Mouse (Mus musculus) liver, embryonic 16.5 days (tissue): ENCODE measurements at regions not wholly inside any gene's neighbourhood (a gene's known extent, or its start where the extent isn't known, plus 50 kb on each side); places are given as distances from the start of the nearest gene placed in this dataset.
A peak's percentile ranks its signal among the peaks of the same experiment; 100 is the strongest.

Source experiments
- ATAC-seq: fragments of 200-750 bp; cut with Nextera tagmentation; 2 replicates; pipeline ENCODE4 v1.8.0; 2017; ENCODE audit warnings: low read depth, mild to moderate bottlenecking, moderate number of reproducible peaks, moderate library complexity
- H3K27ac ChIP-seq: fragments of 300-500 bp; sonication (generic); 2 replicates; pipeline ENCODE4 v1.5.1; 2014; ENCODE audit warnings: mild to moderate bottlenecking, low read length
- H3K27me3 ChIP-seq: fragments of 300-500 bp; sonication (generic); 2 replicates; pipeline ENCODE4 v1.6.1; 2014; ENCODE audit warnings: low read depth, low read length, mixed read lengths; ENCODE audit not compliant: control insufficient read depth, insufficient read depth
- H3K36me3 ChIP-seq: fragments of 300-500 bp; sonication (generic); 2 replicates; pipeline ENCODE4 v1.6.1; 2014; ENCODE audit warnings: mild to moderate bottlenecking; ENCODE audit not compliant: control insufficient read depth, insufficient read depth
- H3K4me1 ChIP-seq: fragments of 300-500 bp; sonication (generic); 2 replicates; pipeline ENCODE4 v1.6.1; 2014; ENCODE audit warnings: low read depth, low read length, mixed read lengths; ENCODE audit not compliant: control insufficient read depth
- H3K4me2 ChIP-seq: fragments of 300-500 bp; sonication (generic); 2 replicates; pipeline ENCODE4 v1.6.1; 2014; ENCODE audit warnings: low read depth, low read length, mixed read lengths
- H3K4me3 ChIP-seq: fragments of 300-500 bp; sonication (generic); 2 replicates; pipeline ENCODE4 v1.5.1; 2014; ENCODE audit warnings: low read depth, mild to moderate bottlenecking, low read length
- H3K9ac ChIP-seq: fragments of 300-500 bp; sonication (generic); 2 replicates; pipeline ENCODE4 v1.6.1; 2014; ENCODE audit warnings: low read depth, low read length
- H3K9me3 ChIP-seq: fragments of 300-500 bp; sonication (generic); replicated peaks from 2 replicates; pipeline ENCODE4 v1.6.1; 2016; ENCODE audit warnings: low read length; ENCODE audit not compliant: control insufficient read depth
- WGBS: fragments of 180-500 bp; shearing (Covaris S2); extraction: QIAGEN DNeasy Blood & Tissue Kit; methylation state at CpG from one replicate; pipeline ENCODE4 v1.1.7; 2014; ENCODE audit not compliant: insufficient replicate concordance; 5-methylcytosine and 5-hydroxymethylcytosine counted together

DNA sequence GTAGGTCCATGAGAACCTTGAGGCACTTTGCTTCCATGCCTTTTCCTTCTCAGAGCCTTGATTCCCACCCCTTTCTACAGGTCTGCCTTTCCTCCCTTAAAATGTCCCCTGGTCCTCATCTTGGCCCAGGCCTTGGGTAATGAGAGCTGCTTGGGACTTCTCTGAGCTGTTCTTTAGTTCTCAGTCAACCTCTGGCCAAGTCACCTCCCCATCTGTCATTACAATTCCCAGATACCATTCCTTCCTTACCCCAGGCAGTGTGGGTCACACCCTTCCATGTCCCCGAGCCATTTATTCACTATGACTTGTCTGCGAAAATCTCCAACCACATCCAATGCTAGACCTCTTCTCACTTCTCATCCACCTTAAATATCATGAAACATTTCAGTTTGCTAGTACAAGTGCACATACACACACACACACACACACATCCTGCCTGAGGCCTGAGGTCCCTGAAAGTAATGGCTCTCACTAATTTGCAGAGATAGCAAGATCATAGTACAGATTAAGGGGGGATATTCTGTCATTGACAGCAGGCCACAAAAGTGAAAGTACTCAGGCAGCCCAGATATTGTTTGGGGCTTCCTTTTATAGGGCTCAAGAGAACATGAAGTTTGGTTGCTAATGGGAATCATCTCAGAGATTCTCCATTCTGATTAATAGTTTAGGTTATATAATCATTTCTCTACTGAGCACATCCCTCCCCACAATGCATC, 317.3 kb upstream of the Jarid2 start:
- H3K4me3 ChIP-seq = no peak overlapping the region
- no peak overlapping the region for H3K4me2 ChIP-seq
- no peaks in the 10 kb centered on the region for H3K27me3 ChIP-seq
- no peaks in the 10 kb centered on the region for H3K9me3 ChIP-seq
- H3K36me3 ChIP-seq = no peaks in the 10 kb centered on the region
- H3K9ac ChIP-seq = no peak overlapping the region
- H3K27ac ChIP-seq = no peak overlapping the region
- ATAC-seq = no peak
- 63% methylated on average over 2 of the region's 2 CpGs for WGBS
- H3K4me1 ChIP-seq = peaks cover 3% of the 10 kb centered on the region; the same call in 1 of the 2 replicates

GRCm38 (mm10) chr13:44413305-44413704, 316.0 kb upstream of the Jarid2 start:
- Histone ChIP-seq H3K36me3 (no peaks in the 10 kb centered on the region), H3K4me1 (peaks cover 6% of the 10 kb centered on the region), H3K4me2 (no peak overlapping the region), H3K9me3 (no peaks in the 10 kb centered on the region), H3K4me3 (no peak overlapping the region), H3K27ac (no peak overlapping the region), H3K9ac (no peak overlapping the region), H3K27me3 (no peaks in the 10 kb centered on the region)
- no peak for ATAC-seq
- 55% methylated on average over 9 of the region's 9 CpGs for WGBS

GRCm38 (mm10) chr13:44415971-44416370, 313.3 kb upstream of the Jarid2 start:
- Histone ChIP-seq H3K9ac (no peak overlapping the region), H3K9me3 (no peaks in the 10 kb centered on the region), H3K4me3 (no peak overlapping the region), H3K4me1 (peaks cover 8% of the 10 kb centered on the region), H3K27me3 (no peaks in the 10 kb centered on the region), H3K27ac (no peak overlapping the region), H3K36me3 (no peaks in the 10 kb centered on the region), H3K4me2 (no peak overlapping the region)
- WGBS = 75% methylated on average over 7 of the region's 7 CpGs
- ATAC-seq = no peak

DNA sequence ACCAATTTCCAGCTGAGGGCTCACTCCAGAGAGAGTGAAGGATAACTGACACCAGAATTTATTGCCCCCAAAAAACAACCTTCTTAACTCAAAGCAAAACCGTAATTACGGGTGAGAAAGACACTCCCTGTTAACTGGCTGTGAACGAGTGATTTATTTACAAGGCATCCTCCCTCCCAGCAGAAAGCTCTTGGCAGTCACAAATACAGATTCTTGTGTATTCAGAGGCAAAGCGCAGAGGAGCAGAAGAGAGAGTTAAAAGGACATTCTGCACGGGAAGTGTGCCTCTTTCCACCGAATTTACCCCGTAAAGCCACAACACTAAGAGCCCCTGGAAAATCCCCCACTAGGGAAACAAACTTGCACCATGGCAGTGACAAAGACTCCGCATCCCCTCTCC, 312.3 kb upstream of the Jarid2 start:
- no peak overlapping the region; the same call in 1 of the 2 replicates for H3K4me2 ChIP-seq
- 16% methylated on average over 8 of the region's 8 CpGs for WGBS
- no peak for ATAC-seq

DNA sequence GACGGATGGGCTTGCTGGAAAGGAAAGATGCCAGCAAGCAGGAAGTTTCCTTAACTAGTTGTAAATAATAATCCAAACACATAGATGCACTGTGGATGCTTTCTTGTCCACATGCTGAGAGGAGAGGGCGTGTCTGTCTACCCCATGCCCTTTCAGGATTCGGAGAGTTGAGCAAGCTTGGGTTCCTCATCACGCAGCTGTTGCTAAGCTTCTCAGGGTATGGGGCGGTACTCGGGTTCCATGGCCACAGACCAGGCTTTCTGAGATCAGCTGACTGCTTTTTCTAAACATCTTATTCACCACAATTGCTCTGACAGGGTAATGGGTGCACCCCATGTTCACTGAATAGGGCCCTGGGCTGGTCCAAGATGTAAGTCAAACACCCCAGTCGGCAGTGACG, 310.2 kb upstream of the Jarid2 start:
- H3K27ac ChIP-seq = peak overlapping the region; percentile 42; the same call in 1 of the 2 replicates
- no peak overlapping the region for H3K9ac ChIP-seq
- peaks cover 8% of the 10 kb centered on the region for H3K4me1 ChIP-seq
- WGBS = 48% methylated on average over 8 of the region's 8 CpGs
- H3K4me3 ChIP-seq = no peak overlapping the region
- peak; percentile 16; the same call in 1 of the 2 replicates for ATAC-seq
- no peaks in the 10 kb centered on the region for H3K9me3 ChIP-seq
- H3K27me3 ChIP-seq = no peaks in the 10 kb centered on the region
- H3K4me2 ChIP-seq = peak overlapping the region; percentile 12; the same call in 1 of the 2 replicates
- H3K36me3 ChIP-seq = no peaks in the 10 kb centered on the region

More for the DNA sequence above, 312.3 kb upstream of the Jarid2 start:
- no peak overlapping the region for H3K4me3 ChIP-seq
- H3K36me3 ChIP-seq = no peaks in the 10 kb centered on the region
- no peaks in the 10 kb centered on the region for H3K9me3 ChIP-seq
- H3K27me3 ChIP-seq = no peaks in the 10 kb centered on the region
- H3K9ac ChIP-seq = no peak overlapping the region
- peaks cover 8% of the 10 kb centered on the region for H3K4me1 ChIP-seq
- no peak overlapping the region for H3K27ac ChIP-seq

DNA sequence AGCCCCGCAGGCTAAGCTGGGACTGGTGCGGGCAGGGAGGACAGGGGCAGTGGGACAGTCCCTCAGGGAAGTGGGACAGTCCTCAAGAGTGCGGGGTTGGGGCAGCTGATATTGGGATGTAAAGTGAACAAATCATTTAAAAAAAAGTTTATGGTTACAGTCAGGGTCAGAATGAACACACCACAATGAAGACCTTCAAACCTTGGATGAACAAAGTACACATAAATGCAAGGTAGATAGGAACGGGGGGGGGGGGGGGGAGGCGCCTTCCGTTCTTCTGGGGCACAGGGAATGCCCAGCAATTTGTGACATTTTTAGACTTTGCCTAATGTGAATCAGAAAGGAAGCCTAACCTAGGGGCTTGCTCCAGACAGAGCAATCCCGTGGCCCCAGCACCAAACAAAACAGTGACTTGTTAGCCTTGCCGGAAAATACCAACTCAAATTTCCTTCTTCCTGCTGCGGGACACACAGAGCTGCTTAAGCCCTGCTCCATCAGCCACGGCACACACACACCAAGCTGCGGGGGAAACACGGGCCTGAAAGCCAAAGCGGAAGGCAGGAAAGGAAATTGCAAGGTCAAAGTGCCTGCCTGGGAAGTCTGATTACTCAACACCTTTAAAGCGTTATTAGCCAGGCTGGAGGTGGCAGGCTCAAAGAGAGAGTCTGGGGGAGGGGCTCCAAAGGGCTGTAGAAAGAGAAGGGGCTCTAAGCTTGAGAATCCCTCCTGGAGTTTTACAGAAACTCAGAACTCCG, 309.6 kb upstream of the Jarid2 start:
- Histone ChIP-seq H3K9me3 (no peaks in the 10 kb centered on the region), H3K4me1 (peaks cover 8% of the 10 kb centered on the region), H3K9ac (no peak overlapping the region), H3K27me3 (no peaks in the 10 kb centered on the region), H3K27ac (peak overlapping the region; percentile 42; the same call in 1 of the 2 replicates), H3K4me2 (peak overlapping the region; percentile 12; the same call in 1 of the 2 replicates), H3K4me3 (no peak overlapping the region), H3K36me3 (no peaks in the 10 kb centered on the region)
- peak; percentile 69 for ATAC-seq
- WGBS = 14% methylated on average over 14 of the region's 15 CpGs

- H3K36me3 ChIP-seq = no peaks in the 10 kb centered on the region
- H3K9ac ChIP-seq = no peak overlapping the region
- peaks cover 8% of the 10 kb centered on the region for H3K4me1 ChIP-seq
- ATAC-seq = no peak
- no peaks in the 10 kb centered on the region for H3K9me3 ChIP-seq
- WGBS = 21% methylated on average over 6 of the region's 6 CpGs
- no peaks in the 10 kb centered on the region for H3K27me3 ChIP-seq
- no peak overlapping the region for H3K27ac ChIP-seq
- H3K4me2 ChIP-seq = peak overlapping the region; percentile 12; the same call in 1 of the 2 replicates
- no peak overlapping the region for H3K4me3 ChIP-seq
Observed at GRCm38 (mm10) chr13:44420227-44420592, 309.1 kb upstream of the Jarid2 start.

DNA sequence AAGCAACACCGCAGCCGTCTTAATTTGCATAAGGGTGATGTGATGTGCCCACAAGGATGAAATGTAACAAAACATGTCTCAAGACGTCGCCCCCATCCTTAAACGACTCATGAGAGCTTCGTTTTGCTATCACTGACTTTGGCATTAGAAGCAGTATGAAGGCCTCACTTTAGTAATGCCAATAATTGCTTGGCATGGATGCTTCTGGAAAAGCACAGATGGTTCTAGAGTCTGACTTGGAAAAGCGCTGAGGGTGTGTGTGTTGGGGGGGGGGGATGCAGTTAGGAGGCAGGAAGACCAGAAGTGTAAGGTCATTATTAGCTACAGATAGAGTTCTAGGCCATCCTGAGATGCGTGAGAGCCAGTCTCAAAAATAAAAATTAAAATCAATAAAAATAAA, 308.3 kb upstream of the Jarid2 start:
- no peak overlapping the region for H3K9ac ChIP-seq
- H3K4me2 ChIP-seq = no peak overlapping the region
- WGBS = 69% methylated on average over 8 of the region's 8 CpGs
- no peak overlapping the region for H3K27ac ChIP-seq
- peaks cover 8% of the 10 kb centered on the region for H3K4me1 ChIP-seq
- H3K36me3 ChIP-seq = no peaks in the 10 kb centered on the region
- no peaks in the 10 kb centered on the region for H3K27me3 ChIP-seq
- H3K4me3 ChIP-seq = no peak overlapping the region
- ATAC-seq = no peak
- H3K9me3 ChIP-seq = no peaks in the 10 kb centered on the region

DNA sequence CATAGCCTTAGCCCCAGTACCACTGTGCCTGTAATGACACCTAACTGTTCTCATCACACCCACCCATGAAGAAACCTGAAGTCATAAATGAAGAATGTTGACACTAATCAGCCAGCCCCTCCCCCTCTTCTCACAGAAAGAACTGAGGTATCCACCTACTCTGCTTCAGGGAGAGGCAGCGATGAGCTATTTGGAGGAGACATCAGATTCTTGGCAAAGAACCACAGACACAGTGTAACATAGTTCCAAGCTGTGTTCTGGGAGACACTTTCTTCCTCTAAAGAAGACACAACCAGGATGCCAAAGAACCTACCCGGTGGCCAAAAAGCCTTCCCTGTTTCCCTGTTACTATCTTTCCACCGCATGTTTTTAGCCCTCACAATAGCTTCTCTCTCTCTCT, 307.8 kb upstream of the Jarid2 start:
- ATAC-seq = no peak
- H3K4me2 ChIP-seq = no peak overlapping the region
- peaks cover 8% of the 10 kb centered on the region for H3K4me1 ChIP-seq
- H3K27ac ChIP-seq = no peak overlapping the region
- no peak overlapping the region for H3K4me3 ChIP-seq
- H3K9ac ChIP-seq = no peak overlapping the region
- no peaks in the 10 kb centered on the region for H3K9me3 ChIP-seq
- no peaks in the 10 kb centered on the region for H3K36me3 ChIP-seq
- WGBS = 72% methylated on average over 3 of the region's 3 CpGs
- no peaks in the 10 kb centered on the region for H3K27me3 ChIP-seq
